Mouse (Mus musculus) heart, postnatal 0 days (tissue): ENCODE measurements around the gene Pdzrn3.

Source experiments
- CTCF ChIP-seq: IDR thresholded peaks from 2 replicates; pipeline ENCODE4 v1.5.1; 2016; ENCODE audit warnings: antibody characterized with exemption, control low read depth, low read depth
- EP300 ChIP-seq: IDR thresholded peaks from 2 replicates; pipeline ENCODE4 v1.6.1; 2016; ENCODE audit warnings: antibody characterized with exemption, low read depth

- TF ChIP-seq CTCF (no peak), EP300 (no peak)
These were observed 51.7 kb downstream of the Pdzrn3 start for GRCm38 (mm10) chr6:101325842-101326639.
